Mouse (Mus musculus): ENCODE results near the gene Tgfbr3l.

DNA sequence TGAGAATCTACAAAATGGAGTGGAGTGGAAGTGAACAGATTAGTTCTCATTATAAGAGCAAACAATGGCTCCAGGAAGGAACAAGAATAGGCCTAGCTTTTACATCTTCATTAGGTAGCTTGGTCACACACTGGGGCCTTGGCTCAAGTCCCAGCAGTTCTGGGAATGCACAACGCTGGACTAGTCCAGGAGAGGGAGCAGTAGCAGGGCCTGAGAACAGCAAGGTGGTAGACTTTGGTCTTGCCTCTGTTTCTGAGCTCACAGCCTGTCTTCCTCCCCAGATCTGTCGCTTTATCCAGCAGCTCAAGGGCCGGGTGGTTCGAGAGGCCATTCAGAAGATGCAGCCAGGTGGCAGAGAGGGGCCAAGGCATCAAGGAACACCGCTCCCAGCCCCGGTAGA is 6.0 kb downstream of the Tgfbr3l start:
- TF ChIP-seq CTCF (IDR thresholded peaks at IDR 0.05; ENCODE audit: extremely low read depth, insufficient read length, insufficient replicate concordance, low read depth, low read length): no peak
- no peak for TF ChIP-seq POLR2A (IDR thresholded peaks at IDR 0.05; ENCODE audit: low read depth, low read length)
